Mouse (Mus musculus) embryo, embryonic 9.5 days (tissue): ENCODE measurements around the gene Gpnmb.

Experiments used
- DNase-seq: peaks from one replicate; pipeline ENCODE4 v3.0.0-alpha.2; 2017; ENCODE audit errors: extremely low spot score

The Gpnmb gene

GRCm38 (mm10) chr6:49096933-49097461, 60.7 kb downstream of the Gpnmb start:
- DNase-seq, result no peak

GRCm38 (mm10) chr6:49097596-49098110, 61.3 kb downstream of the Gpnmb start:
- DNase-seq, result no peak

- no peak for DNase-seq
These were observed 62.7 kb downstream of the Gpnmb start for GRCm38 (mm10) chr6:49099086-49099485.

- no peak for DNase-seq
These were observed 70.6 kb downstream of the Gpnmb start for GRCm38 (mm10) chr6:49106746-49107500.

- DNase-seq, result no peak
These were observed 72.8 kb downstream of the Gpnmb start for GRCm38 (mm10) chr6:49109196-49109595.

GRCm38 (mm10) chr6:49113895-49114294, 77.5 kb downstream of the Gpnmb start:
- DNase-seq, result no peak

GRCm38 (mm10) chr6:49114457-49114856, 78.1 kb downstream of the Gpnmb start:
- no peak for DNase-seq

- DNase-seq, result no peak
These were observed 79.2 kb downstream of the Gpnmb start for GRCm38 (mm10) chr6:49115550-49115949.

- DNase-seq, result no peak
These were observed 79.9 kb downstream of the Gpnmb start for GRCm38 (mm10) chr6:49116241-49116640.

GRCm38 (mm10) chr6:49118446-49118845, 82.1 kb downstream of the Gpnmb start:
- DNase-seq, result no peak

GRCm38 (mm10) chr6:49119462-49120135, 83.3 kb downstream of the Gpnmb start:
- DNase-seq, result no peak

- no peak for DNase-seq
These were observed 84.0 kb downstream of the Gpnmb start for GRCm38 (mm10) chr6:49120370-49120769.
